Mouse (Mus musculus) kidney, adult 2 months (tissue): ENCODE measurements around the gene Mefv.

ENCODE experiments used
- CTCF ChIP-seq: fragments of 200-500 bp; conservative IDR thresholded peaks from 2 replicates; pipeline ENCODE4 v1.5.1; 2011; ENCODE audit warnings: low read depth, mild to moderate bottlenecking, control low read depth, low read length, moderate library complexity, mixed read lengths; ENCODE audit not compliant: insufficient read depth, insufficient read length
- POLR2A ChIP-seq: fragments of 200-500 bp; IDR thresholded peaks from one replicate; pipeline ENCODE4 v1.6.1; 2011; ENCODE audit warnings: low read depth, low read length, control low read depth

DNA sequence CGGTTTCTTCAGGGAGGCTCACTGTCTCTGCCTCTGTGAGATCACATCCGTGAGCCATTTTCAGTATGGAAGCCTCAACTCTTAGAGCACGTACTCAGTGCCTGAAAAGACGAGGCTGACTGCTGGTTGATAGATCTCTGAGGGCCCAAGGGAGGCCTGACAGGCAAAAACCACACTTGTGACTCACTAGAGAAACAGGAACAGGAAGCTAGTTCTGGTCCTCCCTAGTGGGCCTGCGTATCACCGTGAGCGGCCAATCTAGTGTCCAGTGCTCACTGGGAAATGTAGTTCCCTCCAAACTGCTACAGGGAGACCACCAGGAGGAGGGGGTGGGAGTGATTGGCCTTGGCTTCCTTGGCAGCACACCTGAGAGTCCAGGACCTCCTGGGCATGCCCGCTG is 18.6 kb downstream of the Mefv start:
- TF ChIP-seq CTCF (no peak), POLR2A (no peak)
